Mouse (Mus musculus) liver, embryonic 15.5 days (tissue): ENCODE data around the gene Cadm2. TPM values are rescaled to one million over a fixed set of nuclear protein-coding genes. Genes with fewer than 3 reads are reported as not detected.

Source experiments
- ATAC-seq: fragments of 200-750 bp; cut with Nextera tagmentation; 2 replicates; pipeline ENCODE4 v1.8.0; 2017; ENCODE audit warnings: moderate number of reproducible peaks, mild to moderate bottlenecking, moderate library complexity; ENCODE audit not compliant: insufficient read depth
- H3K27ac ChIP-seq: fragments of 300-500 bp; sonication (generic); replicated peaks from 2 replicates; pipeline ENCODE4 v1.5.1; 2015; ENCODE audit warnings: mild to moderate bottlenecking, inconsistent platforms
- H3K27me3 ChIP-seq: fragments of 300-500 bp; sonication (generic); 2 replicates; pipeline ENCODE4 v1.6.1; 2015; ENCODE audit warnings: mild to moderate bottlenecking, inconsistent platforms
- H3K36me3 ChIP-seq: fragments of 300-500 bp; sonication (generic); replicated peaks from 2 replicates; pipeline ENCODE4 v1.6.1; 2015; ENCODE audit warnings: moderate library complexity, mild to moderate bottlenecking, inconsistent platforms
- H3K4me1 ChIP-seq: fragments of 300-500 bp; sonication (generic); replicated peaks from 2 replicates; pipeline ENCODE4 v1.6.1; 2015; ENCODE audit warnings: inconsistent platforms
- H3K4me2 ChIP-seq: fragments of 300-500 bp; sonication (generic); 2 replicates; pipeline ENCODE4 v1.6.1; 2015; ENCODE audit warnings: moderate library complexity, mild to moderate bottlenecking, inconsistent platforms
- H3K4me3 ChIP-seq: fragments of 300-500 bp; sonication (generic); replicated peaks from 2 replicates; pipeline ENCODE4 v1.5.1; 2015; ENCODE audit warnings: mild to moderate bottlenecking, inconsistent platforms
- H3K9ac ChIP-seq: fragments of 300-500 bp; sonication (generic); 2 replicates; pipeline ENCODE4 v1.6.1; 2015; ENCODE audit warnings: moderate library complexity, mild to moderate bottlenecking, inconsistent platforms
- H3K9me3 ChIP-seq: fragments of 300-500 bp; sonication (generic); replicated peaks from 2 replicates; pipeline ENCODE4 v1.6.1; 2016; ENCODE audit warnings: inconsistent platforms
- WGBS: fragments of 180-500 bp; shearing (Covaris S2); methylation state at CpG from one replicate; pipeline ENCODE4 v1.1.7; 2015; ENCODE audit warnings: mixed read lengths; ENCODE audit not compliant: insufficient replicate concordance; 5-methylcytosine and 5-hydroxymethylcytosine counted together
- polyA plus RNA-seq: library from polyadenylated mRNA; unstranded; fragments of >200 nt; fragmentation: Nextera tagmentation; extraction: Ambion mirVana; gene quantifications from 2 replicates; pipeline ENCODE4 v1.2.1, GENCODE M21; 2015

Gene Cadm2
- polyA plus RNA-seq, 1 experiment from 2014 or later, result not detected

DNA sequence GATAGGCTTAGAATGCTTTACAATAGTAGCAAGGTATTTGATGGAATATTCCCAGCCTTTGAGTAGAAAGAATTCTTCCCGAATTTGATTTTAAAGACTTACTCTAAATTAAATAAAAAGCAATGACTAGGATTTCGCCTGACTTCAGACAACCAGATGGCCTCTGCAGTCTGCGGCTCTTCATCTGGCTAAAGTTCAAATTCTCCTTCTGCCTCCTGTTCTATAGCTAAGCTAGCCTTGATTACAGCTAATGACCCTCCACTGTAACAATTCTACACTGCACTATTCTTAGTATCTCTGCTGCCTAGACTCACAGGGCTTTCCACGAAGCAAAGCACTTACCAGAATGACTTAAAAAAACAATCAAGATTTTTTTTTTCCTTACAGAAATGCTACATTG lies 495.9 kb downstream of the Cadm2 start:
- H3K4me2 ChIP-seq, result no peak overlapping the region
- H3K9me3 ChIP-seq, result no peaks in the 10 kb centered on the region
- WGBS, result 50% methylated on average over 4 of the region's 4 CpGs
- no peaks in the 10 kb centered on the region for H3K27me3 ChIP-seq
- H3K4me1 ChIP-seq, result no peaks in the 10 kb centered on the region
- H3K36me3 ChIP-seq, result no peaks in the 10 kb centered on the region
- H3K27ac ChIP-seq, result no peak overlapping the region
- ATAC-seq, result no peak
- H3K9ac ChIP-seq, result no peak overlapping the region
- H3K4me3 ChIP-seq, result no peak overlapping the region

DNA sequence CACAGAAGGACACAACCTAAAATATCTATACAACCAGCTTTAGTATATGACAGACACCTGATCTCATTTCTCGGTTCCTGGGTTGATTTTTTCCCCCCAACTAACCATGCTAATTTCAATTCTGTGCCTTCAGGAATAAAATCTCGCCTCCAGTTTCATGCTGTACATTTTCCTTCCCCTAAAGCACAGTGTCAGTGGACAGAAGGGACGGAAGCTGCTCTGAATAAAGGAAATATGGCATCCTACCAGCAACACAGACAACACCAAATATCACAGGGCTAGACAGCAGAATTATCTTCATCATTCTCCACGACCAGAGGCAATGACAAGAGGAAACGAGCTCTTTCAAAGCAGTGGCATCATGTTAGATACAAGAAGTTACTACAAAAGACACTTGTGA lies 498.2 kb downstream of the Cadm2 start:
- Histone ChIP-seq H3K9ac (no peak overlapping the region), H3K4me2 (no peak overlapping the region), H3K36me3 (no peaks in the 10 kb centered on the region), H3K27me3 (no peaks in the 10 kb centered on the region), H3K9me3 (no peaks in the 10 kb centered on the region), H3K4me3 (no peak overlapping the region), H3K4me1 (no peaks in the 10 kb centered on the region), H3K27ac (no peak overlapping the region)
- ATAC-seq, result no peak
- 38% methylated on average over 5 of the region's 5 CpGs for WGBS

DNA sequence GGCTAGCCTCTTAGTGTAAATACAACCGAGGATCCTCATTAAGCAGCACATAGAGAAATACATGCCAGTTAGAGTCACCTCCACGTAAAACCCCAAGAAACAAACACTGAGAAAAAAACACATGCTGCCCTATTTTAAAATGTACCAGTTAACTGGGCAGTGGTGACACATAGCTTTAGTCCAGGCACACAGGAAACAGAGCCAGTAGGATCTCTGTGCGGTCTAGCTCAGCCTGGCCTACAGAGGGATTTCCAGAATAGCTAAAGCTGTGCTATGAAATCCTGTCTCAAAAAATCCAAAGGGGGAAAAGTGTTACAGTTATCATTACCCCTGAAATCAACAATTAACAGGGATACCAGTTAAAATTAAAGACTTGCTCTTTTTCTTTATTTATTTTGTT lies 498.9 kb downstream of the Cadm2 start:
- no peaks in the 10 kb centered on the region for H3K36me3 ChIP-seq
- no peak overlapping the region for H3K4me2 ChIP-seq
- no peak overlapping the region for H3K4me3 ChIP-seq
- H3K4me1 ChIP-seq, result no peaks in the 10 kb centered on the region
- no peak overlapping the region for H3K9ac ChIP-seq
- no peaks in the 10 kb centered on the region for H3K9me3 ChIP-seq
- ATAC-seq, result no peak
- H3K27me3 ChIP-seq, result no peaks in the 10 kb centered on the region
- H3K27ac ChIP-seq, result no peak overlapping the region
- WGBS, result 68% methylated on average over 3 of the region's 3 CpGs

DNA sequence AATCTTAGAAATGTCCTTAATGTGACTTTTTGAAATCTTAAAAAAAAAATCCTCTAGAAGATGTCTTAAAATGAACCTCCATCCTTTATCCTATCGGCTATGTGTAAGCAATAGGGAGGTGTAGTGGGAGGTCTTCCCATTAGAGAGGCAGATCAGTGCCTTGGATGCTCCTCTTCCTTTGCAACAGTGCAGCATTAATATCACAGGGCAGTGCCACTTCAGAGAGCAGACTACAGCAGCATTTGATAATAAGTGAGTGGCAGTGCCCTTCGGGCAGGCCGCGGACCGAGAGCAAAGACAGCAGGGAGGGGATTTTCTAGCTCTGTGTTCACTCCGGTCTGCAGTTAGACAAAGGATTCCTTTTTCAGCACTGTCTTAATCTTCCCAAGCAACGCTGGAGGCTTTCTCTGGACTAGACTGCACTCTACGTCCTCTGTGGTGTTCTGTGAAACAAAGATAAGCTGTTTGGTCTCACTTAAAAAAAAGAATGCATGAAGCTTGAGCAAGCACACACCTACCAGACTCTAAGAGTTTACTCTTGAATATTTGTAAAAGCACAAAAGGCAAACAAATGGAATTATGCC lies 514.1 kb downstream of the Cadm2 start:
- Histone ChIP-seq H3K27me3 (no peaks in the 10 kb centered on the region), H3K9me3 (no peaks in the 10 kb centered on the region), H3K4me2 (no peak overlapping the region), H3K9ac (no peak overlapping the region), H3K4me1 (no peaks in the 10 kb centered on the region), H3K4me3 (no peak overlapping the region), H3K36me3 (no peaks in the 10 kb centered on the region), H3K27ac (no peak overlapping the region)
- peak; percentile 28; the same call in 1 of the 2 replicates for ATAC-seq
- WGBS, result 41% methylated on average over 8 of the region's 8 CpGs

DNA sequence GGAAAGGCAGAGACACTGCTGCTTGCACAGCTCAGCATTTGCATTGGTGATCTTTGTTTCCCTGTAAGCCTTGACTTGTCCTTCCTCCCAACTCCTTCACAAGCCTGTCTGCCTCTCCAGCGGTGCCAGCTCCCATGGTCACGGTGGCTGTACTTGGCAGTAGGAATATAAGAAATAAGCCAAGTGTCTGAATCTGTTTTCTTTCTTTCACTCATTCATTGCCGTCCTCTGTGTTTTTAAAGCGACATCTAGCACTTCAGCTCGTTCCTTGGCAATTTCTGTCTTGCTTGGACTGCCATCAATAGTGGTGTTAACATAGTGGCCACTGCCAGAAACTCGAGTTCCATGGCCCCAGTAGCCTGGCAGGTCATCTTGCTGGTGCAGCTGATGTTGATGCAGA lies 524.0 kb downstream of the Cadm2 start:
- no peak for ATAC-seq
- no peak overlapping the region for H3K4me3 ChIP-seq
- no peak overlapping the region for H3K4me2 ChIP-seq
- no peaks in the 10 kb centered on the region for H3K4me1 ChIP-seq
- H3K27ac ChIP-seq, result no peak overlapping the region
- no peaks in the 10 kb centered on the region for H3K9me3 ChIP-seq
- WGBS, result 54% methylated on average over 6 of the region's 6 CpGs
- H3K36me3 ChIP-seq, result no peaks in the 10 kb centered on the region
- H3K9ac ChIP-seq, result no peak overlapping the region
- no peaks in the 10 kb centered on the region for H3K27me3 ChIP-seq

DNA sequence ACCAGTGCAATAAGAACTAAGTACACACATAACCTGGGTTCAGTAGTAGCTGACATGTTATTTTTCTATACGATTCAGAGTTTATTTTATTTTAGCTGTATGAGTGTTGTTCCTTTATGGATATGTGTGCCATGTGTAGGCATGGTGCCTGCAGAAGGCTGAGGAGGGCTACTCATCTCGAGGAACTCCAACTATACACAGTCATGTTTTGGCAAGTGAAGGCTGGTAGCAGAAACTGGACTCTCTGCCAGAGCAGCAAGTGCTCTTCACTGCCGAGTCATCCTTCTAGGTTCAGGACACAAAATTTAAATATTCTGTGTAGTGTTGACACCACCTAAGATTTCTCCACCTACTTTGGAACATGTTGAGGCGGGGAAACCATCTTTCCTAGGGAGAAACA lies 524.8 kb downstream of the Cadm2 start:
- Histone ChIP-seq H3K27ac (no peak overlapping the region), H3K4me1 (no peaks in the 10 kb centered on the region), H3K27me3 (no peaks in the 10 kb centered on the region), H3K4me3 (no peak overlapping the region), H3K36me3 (no peaks in the 10 kb centered on the region), H3K9ac (no peak overlapping the region), H3K4me2 (no peak overlapping the region), H3K9me3 (no peaks in the 10 kb centered on the region)
- ATAC-seq, result no peak
- WGBS, result 48% methylated on average over 4 of the region's 4 CpGs

DNA sequence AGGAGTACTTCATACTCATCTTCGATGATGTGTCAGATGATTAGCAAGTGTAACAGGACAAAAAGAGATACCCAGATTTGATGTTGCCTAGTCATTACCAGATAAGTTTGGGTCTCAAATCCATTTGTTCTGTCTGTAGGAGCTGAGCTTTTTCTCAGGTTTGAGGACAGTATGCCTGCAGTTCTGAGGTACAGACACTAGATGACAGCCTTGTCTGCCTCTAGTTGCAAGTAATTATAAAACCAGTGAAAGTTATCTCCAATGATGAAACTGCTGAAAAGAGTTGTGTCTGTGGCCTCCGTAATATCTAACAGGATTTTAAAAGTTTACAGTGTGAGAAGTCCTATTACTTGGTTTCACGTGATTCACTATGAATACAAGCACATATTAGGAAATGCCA lies 531.0 kb downstream of the Cadm2 start:
- Histone ChIP-seq H3K9ac (no peak overlapping the region), H3K9me3 (no peaks in the 10 kb centered on the region), H3K4me1 (no peaks in the 10 kb centered on the region), H3K36me3 (no peaks in the 10 kb centered on the region), H3K4me3 (no peak overlapping the region), H3K27me3 (no peaks in the 10 kb centered on the region), H3K4me2 (no peak overlapping the region), H3K27ac (no peak overlapping the region)
- 60% methylated on average over 3 of the region's 3 CpGs for WGBS
- ATAC-seq, result no peak

DNA sequence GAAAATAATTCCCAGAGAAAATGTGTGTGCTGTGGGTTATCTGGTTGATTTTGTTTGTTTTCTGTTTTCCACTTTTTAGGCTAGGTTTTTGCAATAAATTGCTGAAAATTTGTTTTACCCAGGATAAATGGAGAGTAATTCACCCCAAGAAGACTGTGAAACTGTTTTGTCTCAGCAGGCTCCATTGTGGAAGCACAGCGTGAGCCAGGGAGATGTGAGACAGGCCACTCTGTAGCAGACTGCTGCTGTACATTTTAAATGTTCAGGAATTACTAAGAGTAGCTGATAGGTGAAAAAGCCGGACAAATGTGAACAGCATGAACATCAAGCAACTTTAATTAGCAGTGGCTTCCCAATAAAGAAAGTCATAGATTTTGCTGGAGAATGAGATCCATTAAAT lies 541.4 kb downstream of the Cadm2 start:
- 50% methylated on average over 2 of the region's 2 CpGs for WGBS
- no peak overlapping the region for H3K4me2 ChIP-seq
- H3K4me1 ChIP-seq, result no peaks in the 10 kb centered on the region

DNA sequence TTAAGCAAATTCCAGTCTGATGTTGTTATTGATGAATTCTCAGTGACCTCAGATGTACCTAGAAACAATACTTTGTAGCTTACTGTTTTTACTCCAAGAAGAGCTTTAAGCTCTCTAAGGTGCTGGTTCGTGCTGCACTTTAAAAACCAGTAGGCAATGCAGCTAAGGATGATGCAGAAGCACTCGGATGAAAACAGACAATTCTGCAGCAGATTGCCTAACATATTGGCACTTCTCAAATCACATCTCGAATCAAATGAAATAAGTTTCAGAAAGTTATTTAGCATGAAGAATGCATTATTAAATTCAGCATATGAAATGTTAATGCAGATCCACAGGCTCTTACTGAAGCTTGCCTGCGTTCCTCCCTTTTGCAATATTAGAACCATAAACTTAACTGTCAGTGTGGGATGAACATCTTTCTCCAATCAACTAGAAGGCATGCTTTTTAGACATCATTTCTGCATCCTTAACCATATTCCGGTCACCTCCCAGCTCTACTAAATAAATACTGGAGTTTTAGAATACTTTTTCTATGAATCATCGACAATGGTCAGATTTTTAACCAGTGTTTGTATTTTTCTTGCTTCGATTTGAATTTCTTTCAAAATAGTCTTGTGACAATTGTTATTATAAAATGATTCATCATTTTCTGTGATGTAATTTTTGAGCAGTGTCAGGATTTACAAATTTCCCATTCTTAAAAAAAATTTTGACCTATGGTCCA lies 544.4 kb downstream of the Cadm2 start:
- no peaks in the 10 kb centered on the region for H3K9me3 ChIP-seq
- no peak for ATAC-seq
- WGBS, result 59% methylated on average over 7 of the region's 7 CpGs

More for the DNA sequence above, 541.4 kb downstream of the Cadm2 start:
- no peak for ATAC-seq
- no peaks in the 10 kb centered on the region for H3K9me3 ChIP-seq
- no peaks in the 10 kb centered on the region for H3K36me3 ChIP-seq
- H3K9ac ChIP-seq, result no peak overlapping the region
- no peak overlapping the region for H3K4me3 ChIP-seq
- no peaks in the 10 kb centered on the region for H3K27me3 ChIP-seq
- no peak overlapping the region for H3K27ac ChIP-seq

DNA sequence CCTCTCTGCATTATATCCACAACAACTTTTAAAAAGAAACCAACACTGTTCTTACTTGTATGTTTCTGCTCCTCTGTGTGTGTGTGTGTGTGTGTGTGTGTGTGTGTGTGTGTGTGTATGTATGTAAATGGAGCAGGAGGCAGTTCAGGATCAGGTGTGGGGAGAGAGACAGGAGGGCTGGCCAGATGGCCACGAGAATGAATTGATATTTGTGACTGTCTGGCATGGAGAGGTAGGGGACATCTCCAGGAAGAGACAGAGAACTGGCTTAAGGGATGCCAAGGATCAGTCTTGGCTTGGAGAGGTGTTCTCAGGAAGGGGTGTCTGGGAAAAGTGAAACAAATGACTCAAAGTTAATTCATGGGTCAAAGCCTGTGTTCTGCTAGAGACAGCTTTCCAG lies 552.2 kb downstream of the Cadm2 start:
- no peak for ATAC-seq
- H3K27me3 ChIP-seq, result no peaks in the 10 kb centered on the region
- 8% methylated on average over 1 of the region's 1 CpGs for WGBS
- H3K4me1 ChIP-seq, result no peaks in the 10 kb centered on the region
- H3K36me3 ChIP-seq, result no peaks in the 10 kb centered on the region
- no peak overlapping the region for H3K4me3 ChIP-seq
- H3K9me3 ChIP-seq, result no peaks in the 10 kb centered on the region
- H3K27ac ChIP-seq, result no peak overlapping the region
- no peak overlapping the region for H3K9ac ChIP-seq
- no peak overlapping the region for H3K4me2 ChIP-seq

More for the DNA sequence above, 544.4 kb downstream of the Cadm2 start:
- H3K9ac ChIP-seq, result no peak overlapping the region
- no peak overlapping the region for H3K4me2 ChIP-seq
- no peaks in the 10 kb centered on the region for H3K4me1 ChIP-seq
- H3K27me3 ChIP-seq, result no peaks in the 10 kb centered on the region
- no peak overlapping the region for H3K4me3 ChIP-seq
- H3K36me3 ChIP-seq, result no peaks in the 10 kb centered on the region
- no peak overlapping the region for H3K27ac ChIP-seq

DNA sequence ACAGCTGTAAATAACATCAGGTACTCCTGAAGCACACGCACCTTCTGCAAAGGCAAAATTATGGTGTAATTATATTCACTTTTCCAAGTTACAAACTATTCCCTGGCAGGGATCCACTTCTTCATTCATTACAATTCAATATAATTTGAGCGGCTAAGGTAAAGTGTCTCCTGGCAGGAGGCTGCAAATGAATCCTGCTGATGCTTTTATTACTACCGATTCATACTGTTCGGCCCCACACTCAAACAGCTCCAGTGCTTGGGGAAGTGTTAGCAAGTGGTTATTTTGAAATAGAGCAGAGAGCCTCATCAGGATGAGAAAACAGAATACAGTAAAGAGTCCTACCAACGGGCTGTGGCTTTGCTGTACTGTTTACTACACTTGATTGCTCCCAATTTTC lies 589.8 kb downstream of the Cadm2 start:
- no peaks in the 10 kb centered on the region for H3K27me3 ChIP-seq
- H3K9me3 ChIP-seq, result no peaks in the 10 kb centered on the region
- ATAC-seq, result no peak
- H3K4me2 ChIP-seq, result no peak overlapping the region
- H3K4me1 ChIP-seq, result no peaks in the 10 kb centered on the region
- no peak overlapping the region for H3K4me3 ChIP-seq
- H3K9ac ChIP-seq, result no peak overlapping the region
- 64% methylated on average over 5 of the region's 5 CpGs for WGBS
- no peak overlapping the region for H3K27ac ChIP-seq
- no peaks in the 10 kb centered on the region for H3K36me3 ChIP-seq

DNA sequence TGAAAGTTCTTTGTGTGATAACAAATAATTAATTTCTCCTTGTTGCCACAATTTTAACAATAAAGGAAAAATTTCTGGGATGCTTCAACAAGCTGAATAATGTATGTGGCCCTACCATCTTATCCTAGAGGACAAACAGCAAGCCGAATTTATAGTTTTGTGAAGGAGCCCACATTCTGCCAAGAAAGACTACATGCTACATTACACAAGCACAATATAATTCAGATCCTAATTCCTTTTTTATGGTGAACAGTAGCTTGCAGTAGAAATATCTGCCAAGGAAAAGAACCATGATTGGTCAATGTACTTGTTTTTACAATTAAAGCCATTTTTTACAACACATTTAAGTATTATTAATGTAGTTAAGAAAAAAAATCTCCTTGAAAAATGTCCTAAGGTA lies 600.9 kb downstream of the Cadm2 start:
- H3K27me3 ChIP-seq, result no peaks in the 10 kb centered on the region
- 54% methylated on average over 1 of the region's 1 CpGs for WGBS
- no peak overlapping the region for H3K4me3 ChIP-seq
- no peak overlapping the region for H3K4me2 ChIP-seq
- H3K27ac ChIP-seq, result no peak overlapping the region
- ATAC-seq, result no peak
- no peaks in the 10 kb centered on the region for H3K36me3 ChIP-seq
- no peaks in the 10 kb centered on the region for H3K4me1 ChIP-seq
- H3K9me3 ChIP-seq, result no peaks in the 10 kb centered on the region
- no peak overlapping the region for H3K9ac ChIP-seq
